Mouse (Mus musculus) CH12.LX (cell line): ENCODE measurements at regions not wholly inside any gene's neighbourhood (a gene's known extent, or its start where the extent isn't known, plus 50 kb on each side); places are given as distances from the start of the nearest gene placed in this dataset.

ENCODE experiments used
- BHLHE40 ChIP-seq: IDR thresholded peaks from 2 replicates; pipeline ENCODE4 v1.6.1; 2011; ENCODE audit warnings: mild to moderate bottlenecking, low read depth, low read length, improper control_type of control experiment
- CHD1 ChIP-seq: IDR thresholded peaks from 2 replicates; pipeline ENCODE4 v1.6.1; 2012; ENCODE audit warnings: low read depth, low read length, improper control_type of control experiment, inconsistent platforms
- CHD2 ChIP-seq: IDR thresholded peaks from 2 replicates; pipeline ENCODE4 v1.6.1; 2011; ENCODE audit warnings: low read length, improper control_type of control experiment
- CTCF ChIP-seq, 2 experiments: IDR thresholded peaks in 1 of 2; conservative IDR thresholded peaks in 1 of 2; 2 replicates each; pipeline ENCODE4 v1.5.1; 2011 to 2012; ENCODE audit warnings: low read depth in 2 of 2, low read length in 2 of 2, improper control_type of control experiment in 1 of 2, inconsistent platforms in 1 of 2, mild to moderate bottlenecking in 1 of 2, moderate library complexity in 1 of 2
- E2F4 ChIP-seq: IDR thresholded peaks from 2 replicates; pipeline ENCODE4 v1.6.1; 2011; ENCODE audit warnings: low read depth, low read length, improper control_type of control experiment; ENCODE audit not compliant: insufficient replicate concordance
- EP300 ChIP-seq: IDR thresholded peaks from 2 replicates; pipeline ENCODE4 v1.6.1; 2011; ENCODE audit warnings: low read length, improper control_type of control experiment
- MAX ChIP-seq: IDR thresholded peaks from 2 replicates; pipeline ENCODE4 v1.6.1; 2011; ENCODE audit warnings: low read length, improper control_type of control experiment
- MAZ ChIP-seq: IDR thresholded peaks from 2 replicates; pipeline ENCODE4 v1.6.1; 2012; ENCODE audit warnings: low read depth, mild to moderate bottlenecking, inconsistent platforms, low read length, improper control_type of control experiment, moderate library complexity
- NELFE ChIP-seq: IDR thresholded peaks from 2 replicates; pipeline ENCODE4 v1.6.1; 2011; ENCODE audit warnings: low read depth, low read length, improper control_type of control experiment
- POLR2A ChIP-seq: IDR thresholded peaks from 2 replicates; pipeline ENCODE4 v1.6.1; 2011; ENCODE audit warnings: low read depth, mild to moderate bottlenecking, improper control_type of control experiment, low read length
- POLR2AphosphoS2 ChIP-seq: IDR thresholded peaks from 2 replicates; pipeline ENCODE4 v1.6.1; 2011; ENCODE audit warnings: low read depth, low read length, improper control_type of control experiment
- SIN3A ChIP-seq: IDR thresholded peaks from 2 replicates; pipeline ENCODE4 v1.6.1; 2012; ENCODE audit warnings: low read length, improper control_type of control experiment, inconsistent platforms
- TBP ChIP-seq: conservative IDR thresholded peaks from 2 replicates; pipeline ENCODE4 v1.6.1; 2011; ENCODE audit warnings: low read depth, low read length, improper control_type of control experiment
- ZC3H11A ChIP-seq: IDR thresholded peaks from 2 replicates; pipeline ENCODE4 v1.6.1; 2012; ENCODE audit warnings: low read depth, mild to moderate bottlenecking, inconsistent platforms, low read length, improper control_type of control experiment

DNA sequence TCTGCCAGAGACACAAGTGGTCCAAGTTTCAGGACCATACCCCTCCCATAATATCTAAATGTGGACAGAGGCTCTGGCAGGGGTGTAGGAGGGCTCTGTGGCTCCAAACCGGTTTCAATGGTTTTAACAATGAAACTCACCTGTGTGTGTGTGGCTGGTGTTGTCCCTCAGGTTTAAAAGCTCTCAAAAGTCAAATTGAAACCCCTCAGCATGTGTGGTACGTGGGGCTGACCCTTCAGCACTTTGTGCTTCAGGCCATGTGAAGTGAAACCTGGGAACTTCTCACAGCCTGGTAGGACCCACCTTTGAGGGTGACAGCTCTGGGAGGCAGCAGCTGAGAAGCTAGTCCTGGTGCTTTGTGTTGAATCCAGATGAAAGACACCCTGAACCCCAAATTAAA, 52.5 kb upstream of the Dusp22 start:
- TF ChIP-seq POLR2A, result no peak
- peak; percentile 94 for TF ChIP-seq BHLHE40
- TF ChIP-seq CTCF (conservative IDR thresholded peaks at IDR 0.05 in 1 of 2, IDR thresholded peaks at IDR 0.05 in 1 of 2; ENCODE audit: low read depth in 2 of 2, low read length in 2 of 2), result no peak
- TF ChIP-seq CHD2, result 0 out of 2 replicates have a peak, but pooled peaks have one; percentile 41
- TF ChIP-seq CHD1, result no peak
- no peak for TF ChIP-seq TBP
- no peak for TF ChIP-seq ZC3H11A
- TF ChIP-seq NELFE, result no peak
- TF ChIP-seq MAZ, result peak; percentile 56; the same call in 1 of the 2 replicates
- peak; percentile 81 for TF ChIP-seq MAX
- TF ChIP-seq EP300, result peak; percentile 92
- no peak for TF ChIP-seq POLR2AphosphoS2
- peak; percentile 80; the same call in 1 of the 2 replicates for TF ChIP-seq SIN3A
- TF ChIP-seq E2F4, result no peak
